Mouse (Mus musculus) forebrain, embryonic 11.5 days (tissue): ENCODE measurements around the gene Slc25a23. TPM values are rescaled to one million over a fixed set of nuclear protein-coding genes. Genes with fewer than 3 reads are reported as not detected.

Source experiments
- ATAC-seq: fragments of 200-750 bp; cut with Nextera tagmentation; replicated peaks from 2 replicates; pipeline ENCODE4 v1.8.0; 2017; ENCODE audit warnings: moderate TSS enrichment; ENCODE audit not compliant: low FRiP score
- DNase-seq: peaks from one replicate; pipeline ENCODE4 v3.0.0-alpha.2; 2017; ENCODE audit warnings: low spot score
- H3K27ac ChIP-seq: fragments of 300-500 bp; sonication (generic); 2 replicates; pipeline ENCODE4 v1.5.1; 2014; ENCODE audit warnings: low read depth, low read length
- H3K27me3 ChIP-seq: fragments of 300-500 bp; sonication (generic); 2 replicates; pipeline ENCODE4 v1.6.1; 2014; ENCODE audit warnings: mild to moderate bottlenecking, low read length, mixed read lengths; ENCODE audit not compliant: control insufficient read depth, insufficient read depth
- H3K36me3 ChIP-seq: fragments of 300-500 bp; sonication (generic); 2 replicates; pipeline ENCODE4 v1.6.1; 2014; ENCODE audit warnings: mild to moderate bottlenecking, low read length, moderate library complexity, mixed read lengths; ENCODE audit not compliant: control insufficient read depth, insufficient read depth
- H3K4me1 ChIP-seq: fragments of 300-500 bp; sonication (generic); replicated peaks from 2 replicates; pipeline ENCODE4 v1.6.1; 2014; ENCODE audit warnings: low read length, mixed read lengths; ENCODE audit not compliant: control insufficient read depth, insufficient read depth
- H3K4me2 ChIP-seq: fragments of 300-500 bp; sonication (generic); 2 replicates; pipeline ENCODE4 v1.6.1; 2014; ENCODE audit warnings: low read depth, mild to moderate bottlenecking, low read length, moderate library complexity, mixed read lengths; ENCODE audit not compliant: severe bottlenecking
- H3K4me3 ChIP-seq: fragments of 300-500 bp; sonication (generic); 2 replicates; pipeline ENCODE4 v1.5.1; 2014; ENCODE audit warnings: low read depth, low read length
- H3K9ac ChIP-seq: fragments of 300-500 bp; sonication (generic); 2 replicates; pipeline ENCODE4 v1.6.1; 2014; ENCODE audit warnings: low read length
- H3K9me3 ChIP-seq: fragments of 300-500 bp; sonication (generic); 2 replicates; pipeline ENCODE4 v1.6.1; 2016; ENCODE audit warnings: low read length, mixed read lengths; ENCODE audit not compliant: control insufficient read depth
- WGBS: fragments of 180-500 bp; shearing (Covaris S2); extraction: QIAGEN DNeasy Blood & Tissue Kit; methylation state at CpG from one replicate; pipeline ENCODE4 v1.1.7; 2014; 5-methylcytosine and 5-hydroxymethylcytosine counted together
- polyA plus RNA-seq: library from polyadenylated mRNA; unstranded; fragments of >200 nt; fragmentation: Nextera tagmentation; extraction: Ambion mirVana; gene quantifications from 2 replicates; pipeline ENCODE4 v1.2.1, GENCODE M21; 2014

Gene Slc25a23
- polyA plus RNA-seq, 1 experiment from 2014 or later = 19.9 TPM

GRCm38 (mm10) chr17:57019693-57020092, 40.0 kb downstream of the Slc25a23 start:
- DNase-seq (no peak), ATAC-seq (no peak)
- WGBS = 83% methylated on average over 2 of the region's 2 CpGs
- no peaks in the 10 kb centered on the region for H3K4me1 ChIP-seq
- no peaks in the 10 kb centered on the region for H3K9me3 ChIP-seq
- no peaks in the 10 kb centered on the region for H3K27me3 ChIP-seq
- peaks cover 18% of the 10 kb centered on the region for H3K36me3 ChIP-seq
- H3K27ac ChIP-seq = no peak overlapping the region
- no peak overlapping the region for H3K4me3 ChIP-seq
- H3K9ac ChIP-seq = no peak overlapping the region
- H3K4me2 ChIP-seq = no peak overlapping the region

- peak overlapping the region; percentile 78 for H3K4me2 ChIP-seq
- H3K27me3 ChIP-seq = no peaks in the 10 kb centered on the region
- WGBS = 75% methylated on average over 13 of the region's 13 CpGs
- DNase-seq = no peak
- H3K9ac ChIP-seq = peak overlapping the region; percentile 78; the same call in 1 of the 2 replicates
- no peaks in the 10 kb centered on the region for H3K9me3 ChIP-seq
- peak overlapping the region; percentile 76 for H3K4me3 ChIP-seq
- H3K4me1 ChIP-seq = peaks cover 11% of the 10 kb centered on the region
- peaks cover 3% of the 10 kb centered on the region; the same call in 1 of the 2 replicates for H3K36me3 ChIP-seq
- no peak overlapping the region; the same call in 1 of the 2 replicates for H3K27ac ChIP-seq
- 0 out of 2 replicates have a peak, but pooled peaks have one; percentile 0 for ATAC-seq
Observed at GRCm38 (mm10) chr17:57012245-57012795, 47.3 kb downstream of the Slc25a23 start.

DNA sequence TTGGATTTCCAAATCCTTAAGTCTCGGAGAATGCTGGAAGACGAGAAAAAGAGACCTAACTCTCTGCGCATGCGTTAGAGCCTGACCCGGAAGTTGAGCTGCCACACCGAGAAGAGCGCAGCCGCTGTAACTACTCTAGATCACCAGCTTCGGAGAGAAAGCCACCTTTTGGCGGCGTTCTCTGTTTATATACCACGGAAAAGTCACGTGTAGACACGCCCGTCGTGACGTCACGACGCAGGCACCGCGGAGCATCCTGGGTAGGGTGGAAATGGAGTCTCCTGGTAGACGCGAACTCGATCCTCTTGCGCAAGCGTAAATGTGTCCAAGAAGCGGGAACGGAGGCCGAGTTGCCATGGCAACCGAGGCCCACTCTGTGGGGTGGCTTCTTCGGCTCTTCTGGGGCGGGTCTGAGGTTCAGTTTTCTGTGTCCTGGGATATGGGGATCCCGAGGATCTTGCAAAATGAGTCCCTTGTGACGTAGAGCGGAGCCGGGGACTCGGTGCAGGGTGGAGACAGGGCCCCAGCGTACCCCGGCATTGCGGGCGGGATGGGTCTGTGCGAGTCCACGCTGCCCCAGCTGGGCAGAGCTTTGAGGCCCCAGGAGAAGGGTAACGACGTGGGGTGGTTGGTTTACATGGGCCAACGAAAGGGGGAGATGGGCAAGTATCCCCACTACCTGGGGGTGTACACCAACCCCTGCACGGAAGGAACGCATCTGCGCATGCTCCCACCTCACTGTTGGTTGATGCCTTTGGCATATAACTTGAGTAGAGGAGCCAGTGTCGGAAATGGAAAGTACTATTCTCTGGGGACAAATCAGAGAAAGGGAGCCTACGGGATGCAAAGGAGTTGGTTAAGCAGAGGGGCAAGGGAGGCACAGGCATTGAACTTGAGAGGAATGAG, 48.2 kb downstream of the Slc25a23 start, which contains the start of the genes Gtf2f1 and Gm17949:
TSS of gene Gtf2f1 (minus strand) at position 53 of the 906 bp plus-strand sequence.
TSS of gene Gm17949 (plus strand) at position 234 of the 906 bp plus-strand sequence.
- peak within 1 kb of the TSS; percentile 78 for H3K4me2 ChIP-seq
- peaks cover 11% of the 10 kb centered on the region for H3K4me1 ChIP-seq
- no peaks in the 10 kb centered on the region for H3K9me3 ChIP-seq
- peak; percentile 90 for ATAC-seq
- peak within 1 kb of the TSS; percentile 80 for H3K9ac ChIP-seq
- H3K4me3 ChIP-seq = peak within 1 kb of the TSS; percentile 76
- H3K36me3 ChIP-seq = peaks cover 6% of the 10 kb centered on the region; the same call in 1 of the 2 replicates
- peak within 1 kb of the TSS; percentile 86 for H3K27ac ChIP-seq
- no peaks in the 10 kb centered on the region for H3K27me3 ChIP-seq
- under 1% methylated on average over 48 of the region's 51 CpGs for WGBS
- DNase-seq = peak; percentile 98

DNA sequence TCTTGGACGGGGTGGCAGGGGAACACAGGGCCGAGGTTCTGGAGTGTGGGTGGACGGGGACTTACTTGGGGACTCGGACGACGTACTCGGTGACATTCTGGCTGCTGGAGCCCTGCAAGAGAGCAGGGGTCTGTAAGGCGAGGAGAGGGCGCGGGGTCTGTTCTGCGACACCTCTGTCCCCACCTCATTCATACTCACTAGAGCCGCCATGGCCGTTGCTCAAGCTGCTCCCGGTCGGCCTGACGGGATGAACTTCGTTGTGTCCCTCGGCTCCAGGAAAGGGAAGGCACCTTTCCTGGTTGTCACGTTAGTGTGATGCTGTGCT, 48.8 kb downstream of the Slc25a23 start:
- peaks cover 6% of the 10 kb centered on the region; the same call in 1 of the 2 replicates for H3K36me3 ChIP-seq
- ATAC-seq (peak; percentile 47), DNase-seq (no peak)
- peaks cover 11% of the 10 kb centered on the region for H3K4me1 ChIP-seq
- peak overlapping the region; percentile 80 for H3K9ac ChIP-seq
- no peaks in the 10 kb centered on the region for H3K27me3 ChIP-seq
- H3K4me3 ChIP-seq = peak overlapping the region; percentile 76
- no peaks in the 10 kb centered on the region for H3K9me3 ChIP-seq
- peak overlapping the region; percentile 77 for H3K4me2 ChIP-seq
- H3K27ac ChIP-seq = peak overlapping the region; percentile 46; the same call in 1 of the 2 replicates
- under 1% methylated on average over 19 of the region's 19 CpGs for WGBS

GRCm38 (mm10) chr17:57007137-57007905, 52.3 kb downstream of the Slc25a23 start:
- 92% methylated on average over 13 of the region's 13 CpGs for WGBS
- peaks cover 10% of the 10 kb centered on the region for H3K4me1 ChIP-seq
- H3K9ac ChIP-seq = no peak overlapping the region
- H3K27ac ChIP-seq = no peak overlapping the region
- ATAC-seq (no peak), DNase-seq (no peak)
- H3K4me3 ChIP-seq = no peak overlapping the region
- no peaks in the 10 kb centered on the region for H3K27me3 ChIP-seq
- H3K4me2 ChIP-seq = peak overlapping the region; percentile 8; the same call in 1 of the 2 replicates
- H3K9me3 ChIP-seq = no peaks in the 10 kb centered on the region
- H3K36me3 ChIP-seq = peaks cover 9% of the 10 kb centered on the region; the same call in 1 of the 2 replicates

- 92% methylated on average over 7 of the region's 7 CpGs for WGBS
- ATAC-seq = no peak
Observed at GRCm38 (mm10) chr17:57003994-57004393, 55.7 kb downstream of the Slc25a23 start.

DNA sequence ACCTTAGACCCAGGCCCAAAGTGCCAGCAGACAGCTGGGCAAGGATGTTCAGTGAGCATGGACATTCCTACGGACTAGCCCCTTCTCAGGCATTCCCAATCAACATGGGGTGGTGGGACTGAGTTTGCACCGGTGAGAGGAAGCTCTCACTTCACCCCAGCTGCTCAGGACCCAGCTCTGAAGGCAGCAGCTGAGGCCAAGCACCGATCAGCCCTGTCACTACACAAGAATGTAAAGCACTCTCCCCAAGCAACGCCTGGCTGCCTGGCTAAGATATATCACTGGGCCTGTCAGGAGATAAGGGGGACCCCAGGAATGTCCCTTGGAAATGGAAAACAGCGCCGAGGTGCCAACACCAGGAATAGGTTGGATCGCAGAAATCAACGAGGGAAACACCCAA, 58.4 kb downstream of the Slc25a23 start:
- peaks cover 3% of the 10 kb centered on the region; the same call in 1 of the 2 replicates for H3K36me3 ChIP-seq
- no peak overlapping the region for H3K9ac ChIP-seq
- H3K9me3 ChIP-seq = no peaks in the 10 kb centered on the region
- H3K4me1 ChIP-seq = peaks cover 6% of the 10 kb centered on the region; the same call in 1 of the 2 replicates
- no peak overlapping the region for H3K27ac ChIP-seq
- H3K4me2 ChIP-seq = no peak overlapping the region
- 84% methylated on average over 8 of the region's 8 CpGs for WGBS
- ATAC-seq (no peak), DNase-seq (no peak)
- H3K27me3 ChIP-seq = no peaks in the 10 kb centered on the region
- no peak overlapping the region for H3K4me3 ChIP-seq

More at GRCm38 (mm10) chr17:57003994-57004393, 55.7 kb downstream of the Slc25a23 start:
- Histone ChIP-seq H3K9ac (no peak overlapping the region), H3K27me3 (no peaks in the 10 kb centered on the region), H3K4me2 (no peak overlapping the region), H3K27ac (no peak overlapping the region), H3K9me3 (no peaks in the 10 kb centered on the region), H3K36me3 (peaks cover 9% of the 10 kb centered on the region; the same call in 1 of the 2 replicates), H3K4me1 (no peaks in the 10 kb centered on the region), H3K4me3 (no peak overlapping the region)
- no peak for DNase-seq
